Mouse (Mus musculus): ENCODE measurements around the gene 4930556J24Rik.

GRCm38 (mm10) chr11:3993914-3994313 is 17.3 kb upstream of the 4930556J24Rik start:
- TF ChIP-seq POLR2A (IDR thresholded peaks at IDR 0.05; ENCODE audit: borderline replicate concordance, extremely low read depth, low read depth, low read length) (no peak), CTCF (IDR thresholded peaks at IDR 0.05; ENCODE audit: insufficient read depth, low read length) (no peak)
